Mouse (Mus musculus): Measurements from ENCODE around the gene Slc24a5. TPM values are rescaled to one million over a fixed set of nuclear protein-coding genes. Genes with fewer than 3 reads are reported as not detected.
A peak's percentile ranks its signal among the peaks of the same experiment; 100 is the strongest.
"Not testable (repeated sequence)": the region's sequence is repeated elsewhere in the genome, so short reads cannot be mapped to it uniquely, and the experiment has no call there.

Slc24a5 gene
- polyA plus RNA-seq, 1 experiment from 2014 or later = 3.4 TPM

- H3K4me3 ChIP-seq = no peak overlapping the region
- H3K27ac ChIP-seq = no peak overlapping the region
- H3K9me3 ChIP-seq = no peaks in the 10 kb centered on the region
- H3K9ac ChIP-seq = no peak overlapping the region
- WGBS = 44% methylated on average over 4 of the region's 4 CpGs
- H3K36me3 ChIP-seq = no peaks in the 10 kb centered on the region
- no peak for ATAC-seq (ENCODE audit: borderline replicate concordance, extremely low read depth, low FRiP score, low TSS enrichment)
- H3K4me2 ChIP-seq = no peak overlapping the region
- no peaks in the 10 kb centered on the region for H3K27me3 ChIP-seq
- 0 out of 2 replicates have a peak, but pooled peaks cover 2% of the 10 kb centered on the region for H3K4me1 ChIP-seq
Observed at GRCm38 (mm10) chr2:125062944-125063343, 5.0 kb upstream of the Slc24a5 start.

DNA sequence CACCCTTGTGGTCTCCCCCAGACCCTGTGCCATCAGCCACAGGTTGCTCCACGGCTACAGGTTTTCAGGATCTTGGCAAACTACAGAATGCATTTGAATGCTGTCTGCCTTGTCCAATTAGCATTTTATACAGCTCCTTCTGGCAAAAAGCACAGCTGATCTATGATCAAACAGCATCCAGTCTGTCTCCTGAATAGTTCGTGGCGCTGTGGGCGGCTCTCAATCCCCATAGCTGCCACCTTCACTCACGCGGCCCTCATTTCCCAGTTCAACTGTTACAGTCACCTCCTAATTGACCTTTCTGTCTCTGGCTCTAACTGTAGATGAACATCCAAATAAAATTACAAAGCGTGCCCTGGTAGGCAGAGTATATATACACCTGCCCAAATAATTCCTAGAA is 551 bp upstream of the Slc24a5 start:
- H3K4me2 ChIP-seq = no peak overlapping the region
- H3K4me1 ChIP-seq = 0 out of 2 replicates have a peak, but pooled peaks cover 5% of the 10 kb centered on the region
- H3K27ac ChIP-seq = no peak overlapping the region
- H3K4me3 ChIP-seq = no peak overlapping the region
- no peak overlapping the region for H3K9ac ChIP-seq
- no peaks in the 10 kb centered on the region for H3K36me3 ChIP-seq
- H3K9me3 ChIP-seq = no peaks in the 10 kb centered on the region
- 83% methylated on average over 7 of the region's 7 CpGs for WGBS
- no peaks in the 10 kb centered on the region for H3K27me3 ChIP-seq
- no peak for ATAC-seq (ENCODE audit: borderline replicate concordance, extremely low read depth, low FRiP score, low TSS enrichment)

GRCm38 (mm10) chr2:125068696-125069095 is 772 bp downstream of the Slc24a5 start:
- H3K4me3 ChIP-seq = no peak overlapping the region
- H3K27me3 ChIP-seq = no peaks in the 10 kb centered on the region
- no peak overlapping the region for H3K27ac ChIP-seq
- 92% methylated on average over 12 of the region's 12 CpGs for WGBS
- H3K4me1 ChIP-seq = 0 out of 2 replicates have a peak, but pooled peaks cover 5% of the 10 kb centered on the region
- no peak for ATAC-seq (ENCODE audit: borderline replicate concordance, extremely low read depth, low FRiP score, low TSS enrichment)
- H3K9me3 ChIP-seq = no peaks in the 10 kb centered on the region
- no peaks in the 10 kb centered on the region for H3K36me3 ChIP-seq
- no peak overlapping the region for H3K9ac ChIP-seq
- no peak overlapping the region for H3K4me2 ChIP-seq

- H3K4me3 ChIP-seq = no peak overlapping the region
- H3K9ac ChIP-seq = no peak overlapping the region
- WGBS = 68% methylated on average over 3 of the region's 3 CpGs
- no peaks in the 10 kb centered on the region for H3K27me3 ChIP-seq
- H3K4me2 ChIP-seq = no peak overlapping the region
- no peak overlapping the region for H3K27ac ChIP-seq
- H3K4me1 ChIP-seq = 0 out of 2 replicates have a peak, but pooled peaks cover under 1% of the 10 kb centered on the region
- no peak for ATAC-seq (ENCODE audit: borderline replicate concordance, extremely low read depth, low FRiP score, low TSS enrichment)
- H3K9me3 ChIP-seq = no peaks in the 10 kb centered on the region
- H3K36me3 ChIP-seq = no peaks in the 10 kb centered on the region
Observed at GRCm38 (mm10) chr2:125073056-125073780, 5.3 kb downstream of the Slc24a5 start.

DNA sequence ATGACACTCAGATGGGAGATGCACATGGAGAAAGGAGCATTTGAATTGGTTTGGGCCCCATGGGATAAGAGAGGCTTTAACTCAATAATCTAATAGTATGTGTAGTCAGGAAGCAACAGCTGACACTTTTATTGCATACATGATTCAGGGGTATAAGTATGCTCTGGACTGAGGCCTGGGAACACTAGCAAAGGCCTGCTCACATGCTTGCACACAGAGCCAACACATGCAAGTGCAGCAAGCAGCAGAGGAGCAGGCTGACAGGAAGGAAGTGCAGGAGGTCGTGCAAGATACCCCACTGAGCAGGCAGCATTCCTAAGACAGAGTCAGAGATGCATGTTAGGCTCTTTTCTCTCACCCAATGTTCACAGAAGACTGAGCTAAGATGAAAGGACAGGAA is 16.0 kb downstream of the Slc24a5 start:
- no peaks in the 10 kb centered on the region for H3K9me3 ChIP-seq
- no peaks in the 10 kb centered on the region for H3K27me3 ChIP-seq
- no peak overlapping the region for H3K4me3 ChIP-seq
- H3K9ac ChIP-seq = no peak overlapping the region
- H3K27ac ChIP-seq = no peak overlapping the region
- H3K4me1 ChIP-seq = no peaks in the 10 kb centered on the region
- ATAC-seq (ENCODE audit: borderline replicate concordance, extremely low read depth, low FRiP score, low TSS enrichment) = no peak
- no peak overlapping the region for H3K4me2 ChIP-seq
- peaks cover 30% of the 10 kb centered on the region for H3K36me3 ChIP-seq
- WGBS = 21% methylated on average over 1 of the region's 1 CpGs

DNA sequence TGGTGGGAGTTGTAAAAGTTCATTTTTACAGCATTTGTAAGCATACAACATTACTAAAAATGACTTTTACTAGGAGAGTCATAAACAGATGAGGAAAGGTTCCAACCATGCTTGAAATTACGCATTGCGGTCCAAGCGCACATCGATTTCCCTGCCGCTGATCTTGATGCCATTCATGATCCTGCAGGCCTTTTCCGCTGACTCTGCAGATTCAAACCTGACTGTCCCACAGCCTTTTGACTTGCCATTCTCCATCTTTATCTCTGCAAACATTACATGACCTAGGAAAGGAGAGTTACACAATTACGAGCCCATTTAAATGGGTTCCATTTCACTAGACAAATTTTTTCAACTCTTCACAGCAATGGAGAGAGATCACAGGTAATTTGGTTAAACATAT is 20.8 kb downstream of the Slc24a5 start:
- Histone ChIP-seq H3K27me3 (no peaks in the 10 kb centered on the region), H3K36me3 (peaks cover 45% of the 10 kb centered on the region), H3K27ac (no peak overlapping the region), H3K9ac (no peak overlapping the region), H3K4me3 (no peak overlapping the region), H3K9me3 (no peaks in the 10 kb centered on the region), H3K4me1 (no peaks in the 10 kb centered on the region), H3K4me2 (no peak overlapping the region)
- 96% methylated on average over 7 of the region's 7 CpGs for WGBS
- no peak for ATAC-seq (ENCODE audit: borderline replicate concordance, extremely low read depth, low FRiP score, low TSS enrichment)

DNA sequence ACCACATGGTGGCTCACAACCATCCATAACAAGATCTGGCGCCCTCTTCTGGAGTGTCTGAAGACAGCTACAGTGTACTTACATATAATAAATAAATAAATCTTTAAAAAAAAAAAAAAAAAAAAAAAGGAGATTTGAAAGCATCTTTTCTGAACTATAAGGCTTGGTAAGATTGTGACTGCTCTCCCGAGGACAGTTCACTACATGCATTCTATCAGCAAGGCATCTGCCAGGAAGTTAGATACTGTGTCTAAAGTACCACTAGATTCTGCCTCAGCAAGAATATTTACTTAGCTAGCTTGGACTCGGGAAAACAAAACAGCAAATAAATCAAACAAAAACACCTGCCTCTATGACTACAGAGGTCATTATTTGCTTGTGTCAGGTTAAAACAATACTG is 24.2 kb downstream of the Slc24a5 start:
- not testable (repeated sequence) for H3K4me1 ChIP-seq; H3K4me2 ChIP-seq; ATAC-seq (ENCODE audit: borderline replicate concordance, extremely low read depth, low FRiP score, low TSS enrichment); H3K4me3 ChIP-seq; H3K9me3 ChIP-seq; H3K27ac ChIP-seq; H3K9ac ChIP-seq; H3K27me3 ChIP-seq
- peaks cover 48% of the 10 kb centered on the region for H3K36me3 ChIP-seq
- 73% methylated on average over 3 of the region's 3 CpGs for WGBS

DNA sequence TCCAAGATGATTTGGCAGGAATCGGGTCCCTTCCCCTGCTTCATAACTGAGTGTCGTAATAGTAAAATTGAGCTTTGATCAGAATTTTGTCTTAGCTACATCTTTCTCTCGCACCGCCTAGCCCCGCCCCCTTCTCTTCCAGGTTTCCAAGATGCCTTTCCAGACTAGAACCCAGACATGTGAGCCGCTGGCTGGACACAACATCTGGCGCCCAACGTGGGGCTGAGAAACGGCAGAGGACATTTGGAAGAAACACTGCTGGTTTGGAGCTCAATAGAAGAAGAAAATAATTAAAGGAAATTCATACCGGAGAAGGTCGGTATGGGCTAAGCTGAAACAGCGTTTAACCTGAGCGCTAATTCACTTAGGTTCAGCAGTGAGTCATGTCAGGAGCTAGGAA is 36.6 kb downstream of the Slc24a5 start:
- ATAC-seq (ENCODE audit: borderline replicate concordance, extremely low read depth, low FRiP score, low TSS enrichment); H3K4me1 ChIP-seq; H3K27me3 ChIP-seq; H3K9ac ChIP-seq; H3K9me3 ChIP-seq; H3K4me2 ChIP-seq; H3K27ac ChIP-seq; H3K4me3 ChIP-seq: not testable (repeated sequence)
- H3K36me3 ChIP-seq = peaks cover 48% of the 10 kb centered on the region
- WGBS = 98% methylated on average over 13 of the region's 13 CpGs

GRCm38 (mm10) chr2:125106536-125106935 is 38.6 kb downstream of the Slc24a5 start:
- not testable (repeated sequence) for H3K4me2 ChIP-seq; H3K4me3 ChIP-seq; H3K4me1 ChIP-seq; H3K9me3 ChIP-seq; H3K9ac ChIP-seq; H3K27ac ChIP-seq; ATAC-seq (ENCODE audit: borderline replicate concordance, extremely low read depth, low FRiP score, low TSS enrichment); H3K27me3 ChIP-seq
- peaks cover 44% of the 10 kb centered on the region for H3K36me3 ChIP-seq
- 95% methylated on average over 4 of the region's 4 CpGs for WGBS

DNA sequence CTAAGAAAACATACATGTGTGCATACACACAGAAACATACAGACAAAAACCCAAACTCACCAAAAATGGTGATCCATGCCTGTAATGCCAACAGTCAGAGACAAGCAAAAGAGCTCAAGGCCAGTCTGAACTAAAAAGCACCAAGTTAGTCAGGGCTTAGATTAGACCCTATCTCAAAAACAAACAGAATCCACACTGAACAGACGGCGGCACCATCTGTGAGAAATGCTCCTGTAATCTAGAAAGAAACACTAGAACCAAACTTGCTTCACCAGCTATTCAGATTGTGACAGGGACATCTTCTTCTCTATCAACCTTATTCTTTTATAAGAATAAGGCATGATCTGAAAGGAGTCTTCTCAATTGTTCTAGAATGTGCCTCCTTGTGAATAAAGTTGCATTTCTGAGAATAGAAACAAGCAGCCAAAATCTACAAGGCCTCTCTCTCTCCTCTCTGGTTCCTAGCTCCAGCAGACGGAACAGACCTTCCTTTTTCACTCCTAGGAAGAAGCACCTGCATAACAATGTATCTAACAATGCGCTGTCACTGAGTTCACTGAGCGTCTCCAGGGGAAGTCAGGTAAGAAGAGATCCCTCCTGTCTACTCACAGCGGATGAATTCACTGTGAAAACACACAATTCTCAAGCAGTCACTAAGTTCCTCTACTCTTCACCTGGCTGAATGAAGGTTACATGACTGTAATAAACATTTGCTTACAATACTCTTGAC is 51.6 kb downstream of the Slc24a5 start:
- Histone ChIP-seq H3K9ac (no peak overlapping the region), H3K36me3 (peaks cover 10% of the 10 kb centered on the region), H3K4me3 (no peak overlapping the region), H3K9me3 (no peaks in the 10 kb centered on the region), H3K27me3 (no peaks in the 10 kb centered on the region), H3K27ac (no peak overlapping the region), H3K4me2 (no peak overlapping the region), H3K4me1 (peaks cover 8% of the 10 kb centered on the region; the same call in 1 of the 2 replicates)
- ATAC-seq (ENCODE audit: borderline replicate concordance, extremely low read depth, low FRiP score, low TSS enrichment) = no peak
- WGBS = 74% methylated on average over 6 of the region's 6 CpGs

- Histone ChIP-seq H3K9ac (peak overlapping the region; percentile 85), H3K9me3 (no peaks in the 10 kb centered on the region), H3K4me2 (peak overlapping the region; percentile 82), H3K4me3 (peak overlapping the region; percentile 84), H3K4me1 (peaks cover 8% of the 10 kb centered on the region; the same call in 1 of the 2 replicates), H3K27me3 (no peaks in the 10 kb centered on the region), H3K27ac (0 out of 2 replicates have a peak overlapping the region, but pooled peaks have one; percentile 87), H3K36me3 (no peaks in the 10 kb centered on the region)
- ATAC-seq (ENCODE audit: borderline replicate concordance, extremely low read depth, low FRiP score, low TSS enrichment) = no peak
- 3% methylated on average over 4 of the region's 4 CpGs for WGBS
Observed at GRCm38 (mm10) chr2:125122288-125122623, 54.3 kb downstream of the Slc24a5 start.
